Mouse (Mus musculus) CH12.LX (cell line): ENCODE results near the gene Tbc1d9b. TPM values are rescaled to one million over a fixed set of nuclear protein-coding genes. Genes with fewer than 3 reads are reported as not detected.

Experiments
- DNase-seq: peaks from one replicate; pipeline ENCODE4 v3.0.0-alpha.2; 2013; ENCODE audit errors: extremely low read depth
- H3K27ac ChIP-seq: 2 replicates; pipeline ENCODE4 v1.5.1; 2012; ENCODE audit warnings: low read depth, mild to moderate bottlenecking, control low read depth, moderate library complexity; ENCODE audit not compliant: insufficient read depth
- H3K27me3 ChIP-seq: replicated peaks from 2 replicates; pipeline ENCODE3; 2012; ENCODE audit warnings: inconsistent platforms
- H3K36me3 ChIP-seq, 2 experiments: replicated peaks in 1 of 2; 2 replicates each; pipeline versions ENCODE3 to v1.6.1; 2012; ENCODE audit warnings: inconsistent platforms in 1 of 2, low read length in 1 of 2, mild to moderate bottlenecking in 1 of 2, mixed read lengths in 1 of 2, moderate library complexity in 1 of 2; ENCODE audit not compliant: control insufficient read depth in 1 of 2, insufficient read depth in 1 of 2
- H3K4me1 ChIP-seq, 2 experiments: 2 replicates each; pipeline ENCODE4 v1.6.1; 2012; ENCODE audit warnings: inconsistent platforms in 1 of 2, moderate library complexity in 1 of 2; ENCODE audit not compliant: insufficient read depth in 2 of 2, control insufficient read depth in 1 of 2
- H3K4me2 ChIP-seq: 2 replicates; pipeline ENCODE4 v1.6.1; 2012; ENCODE audit warnings: low read depth, mild to moderate bottlenecking, control low read depth; ENCODE audit not compliant: poor library complexity, insufficient read depth, severe bottlenecking
- H3K4me3 ChIP-seq, 3 experiments: fragments of 150-350 bp in 1 of 3; sonication (generic) in 1 of 3; replicated peaks in 1 of 3; 2 replicates each; pipeline versions ENCODE3 to v1.5.1; 2011 to 2012; ENCODE audit warnings: low read depth in 2 of 3, low read length in 2 of 3, mild to moderate bottlenecking in 2 of 3, moderate library complexity in 2 of 3, control low read depth in 1 of 3, improper control_type of control experiment in 1 of 3, inconsistent platforms in 1 of 3, mixed read lengths in 1 of 3; ENCODE audit not compliant: poor library complexity in 1 of 3
- H3K79me2 ChIP-seq: replicated peaks from 2 replicates; pipeline ENCODE4 v1.6.1; 2012; ENCODE audit warnings: mild to moderate bottlenecking, moderate library complexity; ENCODE audit not compliant: control insufficient read depth, poor library complexity, insufficient read depth, severe bottlenecking; ENCODE audit errors: extremely low read depth
- H3K9ac ChIP-seq: 2 replicates; pipeline ENCODE4 v1.6.1; 2012; ENCODE audit warnings: low read depth, mild to moderate bottlenecking, control low read depth, moderate library complexity; ENCODE audit not compliant: insufficient read depth
- H3K9me3 ChIP-seq: replicated peaks from 2 replicates; pipeline ENCODE3; 2012; ENCODE audit warnings: low read length, inconsistent platforms, mixed read lengths
- BHLHE40 ChIP-seq: IDR thresholded peaks from 2 replicates; pipeline ENCODE4 v1.6.1; 2011; ENCODE audit warnings: mild to moderate bottlenecking, low read depth, low read length, improper control_type of control experiment
- CHD1 ChIP-seq: IDR thresholded peaks from 2 replicates; pipeline ENCODE4 v1.6.1; 2012; ENCODE audit warnings: low read depth, low read length, improper control_type of control experiment, inconsistent platforms
- CTCF ChIP-seq, 2 experiments: IDR thresholded peaks in 1 of 2; conservative IDR thresholded peaks in 1 of 2; 2 replicates each; pipeline ENCODE4 v1.5.1; 2011 to 2012; ENCODE audit warnings: low read depth in 2 of 2, low read length in 2 of 2, improper control_type of control experiment in 1 of 2, inconsistent platforms in 1 of 2, mild to moderate bottlenecking in 1 of 2, moderate library complexity in 1 of 2
- ELF1 ChIP-seq: IDR thresholded peaks from 2 replicates; pipeline ENCODE4 v1.6.1; 2014; ENCODE audit warnings: low read depth, mild to moderate bottlenecking, inconsistent platforms, low read length, improper control_type of control experiment
- ETS1 ChIP-seq: conservative IDR thresholded peaks from 2 replicates; pipeline ENCODE4 v1.6.1; 2012; ENCODE audit warnings: low read depth, mild to moderate bottlenecking, inconsistent platforms, low read length, improper control_type of control experiment, moderate library complexity
- IRF4 ChIP-seq: IDR thresholded peaks from 2 replicates; pipeline ENCODE4 v1.6.1; 2014; ENCODE audit warnings: low read depth, mild to moderate bottlenecking, inconsistent platforms, low read length, improper control_type of control experiment
- JUN ChIP-seq: IDR thresholded peaks from 2 replicates; pipeline ENCODE4 v1.6.1; 2011; ENCODE audit warnings: low read depth, mild to moderate bottlenecking, low read length, improper control_type of control experiment, moderate library complexity; ENCODE audit not compliant: insufficient read depth
- JUND ChIP-seq: conservative IDR thresholded peaks from 2 replicates; pipeline ENCODE4 v1.6.1; 2011; ENCODE audit warnings: low read depth, low read length, improper control_type of control experiment
- KAT2A ChIP-seq: IDR thresholded peaks from 2 replicates; pipeline ENCODE4 v1.6.1; 2012; ENCODE audit warnings: low read length, improper control_type of control experiment, inconsistent platforms; ENCODE audit not compliant: insufficient replicate concordance
- MAFK ChIP-seq: IDR thresholded peaks from 2 replicates; pipeline ENCODE4 v1.6.1; 2011; ENCODE audit warnings: low read length, improper control_type of control experiment; ENCODE audit not compliant: insufficient replicate concordance
- MAZ ChIP-seq: IDR thresholded peaks from 2 replicates; pipeline ENCODE4 v1.6.1; 2012; ENCODE audit warnings: low read depth, mild to moderate bottlenecking, inconsistent platforms, low read length, improper control_type of control experiment, moderate library complexity
- MEF2A ChIP-seq: IDR thresholded peaks from 2 replicates; pipeline ENCODE4 v1.6.1; 2014; ENCODE audit warnings: low read depth, mild to moderate bottlenecking, inconsistent platforms, low read length, improper control_type of control experiment, borderline replicate concordance
- MXI1 ChIP-seq: IDR thresholded peaks from 2 replicates; pipeline ENCODE4 v1.6.1; 2011; ENCODE audit warnings: mild to moderate bottlenecking, low read depth, low read length, improper control_type of control experiment
- PAX5 ChIP-seq: IDR thresholded peaks from 2 replicates; pipeline ENCODE4 v1.6.1; 2012; ENCODE audit warnings: low read length, inconsistent platforms, mixed read lengths
- POLR2A ChIP-seq: IDR thresholded peaks from 2 replicates; pipeline ENCODE4 v1.6.1; 2011; ENCODE audit warnings: low read depth, mild to moderate bottlenecking, improper control_type of control experiment, low read length
- SIN3A ChIP-seq: IDR thresholded peaks from 2 replicates; pipeline ENCODE4 v1.6.1; 2012; ENCODE audit warnings: low read length, improper control_type of control experiment, inconsistent platforms
- TBP ChIP-seq: conservative IDR thresholded peaks from 2 replicates; pipeline ENCODE4 v1.6.1; 2011; ENCODE audit warnings: low read depth, low read length, improper control_type of control experiment
- TCF12 ChIP-seq: IDR thresholded peaks from 2 replicates; pipeline ENCODE4 v1.6.1; 2014; ENCODE audit warnings: low read depth, mild to moderate bottlenecking, inconsistent platforms, low read length, improper control_type of control experiment
- USF1 ChIP-seq: IDR thresholded peaks from 2 replicates; pipeline ENCODE4 v1.6.1; 2014; ENCODE audit warnings: low read depth, mild to moderate bottlenecking, inconsistent platforms, low read length, improper control_type of control experiment
- USF2 ChIP-seq: conservative IDR thresholded peaks from 2 replicates; pipeline ENCODE4 v1.6.1; 2011; ENCODE audit warnings: low read depth, low read length, improper control_type of control experiment
- ZMIZ1 ChIP-seq: IDR thresholded peaks from 2 replicates; pipeline ENCODE4 v1.6.1; 2012; ENCODE audit warnings: low read depth, mild to moderate bottlenecking, inconsistent platforms, low read length, improper control_type of control experiment
- dilution Hi-C: fragments of 300-500 bp; cut with MboI; formaldehyde crosslinking; loops from 2 replicates; pipeline ENCODE4 v1.14.3; 2020; ENCODE audit warnings: low sequenced_read_pairs; ENCODE audit not compliant: extremely low pct_unique_long_range_greater_than_20kb, extremely low pct_ligation_motif_present
- in situ Hi-C: fragments of 300-500 bp; cut with MboI; formaldehyde crosslinking; loops from 3 replicates; pipeline ENCODE4 v1.14.3; 2019; ENCODE audit warnings: low sequenced_read_pairs, low pct_ligation_motif_present, low pct_unique_long_range_greater_than_20kb, mixed read lengths
- polyA plus RNA-seq: library from polyadenylated mRNA; unstranded; fragments of >175 nt; gene quantifications from 2 replicates; pipeline ENCODE4 v1.2.1, GENCODE M21; 2012; ENCODE audit warnings: low read depth; ENCODE audit not compliant: insufficient read length
- total RNA-seq, 2 experiments: library from RNA; depleted of rRNA; stranded (reverse); fragments of 300-350 nt in 1 of 2; fragments of >200 nt in 1 of 2; gene quantifications; 2 replicates each; pipeline ENCODE4 v1.2.3; 2012 to 2014

Gene Tbc1d9b
- total and polyA plus RNA-seq, 3 experiments, result 14.1 to 28.6 (median 27.9) TPM

GRCm38 (mm10) chr11:50090982-50091675, 40.1 kb upstream of the Tbc1d9b start:
- no peak for TF ChIP-seq POLR2A
- TF ChIP-seq PAX5, result no peak
- no peak for TF ChIP-seq MXI1
- no peak for TF ChIP-seq ELF1
- no peak for TF ChIP-seq USF2
- TF ChIP-seq CHD1, result no peak
- no peak for TF ChIP-seq MEF2A
- no peak for TF ChIP-seq USF1
- no peak for TF ChIP-seq MAZ
- TF ChIP-seq JUN, result no peak
- TF ChIP-seq MAFK, result no peak
- no peak for TF ChIP-seq CTCF (conservative IDR thresholded peaks at IDR 0.05 in 1 of 2, IDR thresholded peaks at IDR 0.05 in 1 of 2; ENCODE audit: low read depth in 2 of 2, low read length in 2 of 2)
- no peak for TF ChIP-seq IRF4
- TF ChIP-seq ETS1, result no peak
- no peak for TF ChIP-seq BHLHE40
- no peak for TF ChIP-seq JUND
- no peak for TF ChIP-seq TBP
- no peak for TF ChIP-seq KAT2A
- H3K4me3 ChIP-seq, result no peak overlapping the region
- no peaks in the 10 kb centered on the region for H3K27me3 ChIP-seq
- no peaks in the 10 kb centered on the region for H3K9me3 ChIP-seq
- dilution Hi-C loops (no loop called here), in situ Hi-C loops (no loop called here)
- no peak overlapping the region for H3K9ac ChIP-seq
- peak; percentile 27 for DNase-seq
- peaks cover 0 to 21% of the 10 kb centered on the region in 2 experiments; a peak in 2 of 4 replicates for H3K4me1 ChIP-seq
- H3K36me3 ChIP-seq, result no peaks in the 10 kb centered on the region
- no peak overlapping the region for H3K4me2 ChIP-seq
- no peaks in the 10 kb centered on the region for H3K79me2 ChIP-seq
- no peak overlapping the region for H3K27ac ChIP-seq

- DNase-seq, result no peak
- TF ChIP-seq POLR2A, result no peak
- no peak for TF ChIP-seq TCF12
- TF ChIP-seq JUN, result no peak
- no peak for TF ChIP-seq IRF4
- no peak for TF ChIP-seq ZMIZ1
- no peak for TF ChIP-seq PAX5
- TF ChIP-seq MXI1, result no peak
- no peak for TF ChIP-seq SIN3A
- TF ChIP-seq ELF1, result no peak
- H3K4me2 ChIP-seq, result no peak overlapping the region
- H3K36me3 ChIP-seq, result no peaks in the 10 kb centered on the region
- no peak overlapping the region for H3K4me3 ChIP-seq
- no peaks in the 10 kb centered on the region for H3K27me3 ChIP-seq
- dilution Hi-C loops, result no loop called here
- no peaks in the 10 kb centered on the region for H3K9me3 ChIP-seq
- in situ Hi-C loops, result no loop called here
- peaks cover 0 to 21% of the 10 kb centered on the region in 2 experiments; a peak in 2 of 4 replicates for H3K4me1 ChIP-seq
- H3K79me2 ChIP-seq, result no peaks in the 10 kb centered on the region
- no peak overlapping the region for H3K9ac ChIP-seq
- no peak overlapping the region for H3K27ac ChIP-seq
These were observed 39.5 kb upstream of the Tbc1d9b start for GRCm38 (mm10) chr11:50091681-50092080.
